Comparison of ENCODE assay signal across 16 mouse cellular contexts in genomic region chr4:32413505-32413904, GRCm38 (mm10).
"Had no signal": no experiment of that assay in that cellular context is flagged by ENCODE, and none has a peak within 500 bp of the region (broad histone marks: within the 10 kb centered on the region; RNA-seq: fewer than 3 reads in every experiment).

No protein-coding gene starts in this region.

- DNase-seq: kidney, adult 2 months; kidney, postnatal 25 days; layer of hippocampus, postnatal 36 days; liver, embryonic 13.5 days; lung, adult 2 months; lung, postnatal 14 days; right cerebral cortex, postnatal 25 days; spleen, adult 18-20 months; thymus, adult 18-20 months; thymus, postnatal 36 days had no signal

- ATAC-seq: intestine, postnatal 0 days had no signal

- H3K27ac ChIP-seq: kidney, postnatal 0 days; left cerebral cortex, adult 2 months; liver, embryonic 13.5 days; macrophage; midbrain, embryonic 12.5 days had no signal

- H3K9me3 ChIP-seq: liver, embryonic 13.5 days; midbrain, embryonic 12.5 days had no signal

- H3K36me3 ChIP-seq: liver, embryonic 13.5 days; midbrain, embryonic 12.5 days had no signal

- H3K4me2 ChIP-seq: liver, embryonic 13.5 days; midbrain, embryonic 12.5 days had no signal

- H3K27me3 ChIP-seq: liver, embryonic 13.5 days; midbrain, embryonic 12.5 days had no signal

- H3K9ac ChIP-seq: liver, embryonic 13.5 days; midbrain, embryonic 12.5 days had no signal

- H3K4me3 ChIP-seq: left cerebral cortex, adult 2 months; liver, embryonic 13.5 days; midbrain, embryonic 12.5 days; myocyte had no signal

- H3K4me1 ChIP-seq: liver, embryonic 13.5 days had no signal
